Mouse (Mus musculus): ENCODE measurements around the gene Dgkq. TPM values are rescaled to one million over a fixed set of nuclear protein-coding genes. Genes with fewer than 3 reads are reported as not detected.

The Dgkq gene
- polyA plus RNA-seq (2012; ENCODE audit: insufficient read depth, insufficient read length, missing spikeins) = 15.2 and 15.7 TPM in 2 replicates

GRCm38 (mm10) chr5:108668977-108669936, at the start of gene Dgkq:
Gene Dgkq, minus strand, starts transcription at chr5:108669672.
- Histone ChIP-seq H3K27ac (ENCODE audit: insufficient read depth, low read depth, low read length) (peak within 1 kb of the TSS; percentile 93), H3K4me1 (ENCODE audit: control insufficient read depth, insufficient read depth, low read length) (peaks cover 15% of the 10 kb centered on the region), H3K4me3 (ENCODE audit: insufficient read depth, low read length) (peak within 1 kb of the TSS; percentile 67)
- TF ChIP-seq CTCF (IDR thresholded peaks at IDR 0.05; ENCODE audit: low read depth, low read length) (0 out of 2 replicates have a peak, but pooled peaks have one; percentile 24), POLR2A (IDR thresholded peaks at IDR 0.05; ENCODE audit: borderline replicate concordance, low read depth, low read length) (no peak)

DNA sequence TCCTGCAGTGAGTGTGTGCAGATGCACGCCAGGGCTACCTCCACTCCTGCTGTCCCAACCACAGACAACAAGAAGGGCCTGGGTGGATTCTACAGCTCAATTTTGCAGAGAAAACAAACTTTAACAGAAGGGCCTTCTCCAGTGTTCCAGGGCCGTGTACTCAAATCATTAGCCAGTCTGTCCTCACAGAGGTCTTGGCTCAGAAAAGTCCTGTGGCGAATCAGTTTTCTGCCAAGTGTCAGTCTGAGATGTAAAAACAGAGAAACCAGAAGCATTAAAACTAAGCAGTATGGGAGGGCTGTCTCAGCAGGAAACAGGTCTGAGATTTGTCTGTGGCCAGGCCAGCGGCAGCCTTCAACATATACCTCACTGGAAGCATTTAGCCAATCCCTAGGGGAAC, 48.6 kb upstream of the Dgkq start:
- no peak overlapping the region for H3K27ac ChIP-seq (ENCODE audit: insufficient read depth, low read depth, low read length)
- no peaks in the 10 kb centered on the region for H3K4me1 ChIP-seq (ENCODE audit: control insufficient read depth, insufficient read depth, low read length)
- TF ChIP-seq CTCF (IDR thresholded peaks at IDR 0.05; ENCODE audit: low read depth, low read length) (no peak), POLR2A (IDR thresholded peaks at IDR 0.05; ENCODE audit: borderline replicate concordance, low read depth, low read length) (no peak)
- no peak overlapping the region for H3K4me3 ChIP-seq (ENCODE audit: insufficient read depth, low read length)

DNA sequence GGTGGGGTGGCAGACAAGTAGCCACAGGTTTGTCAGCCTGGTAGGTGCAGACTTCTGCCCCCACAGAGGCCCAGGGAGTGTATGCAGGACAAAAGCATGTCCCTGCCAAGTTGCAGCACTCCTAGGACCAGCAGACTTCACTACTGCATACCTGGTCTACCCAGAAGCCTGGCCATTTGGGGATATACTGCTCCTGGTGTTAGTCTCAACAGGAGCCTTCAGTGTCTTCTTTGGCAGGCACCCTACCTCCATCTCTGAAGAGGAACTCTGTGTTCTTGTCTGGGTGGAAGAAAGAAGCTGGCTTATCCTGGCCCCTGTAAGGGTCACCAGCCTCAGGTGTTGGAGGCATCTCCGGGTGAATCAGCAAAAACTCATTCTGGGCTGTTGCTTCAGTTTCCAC, 46.5 kb upstream of the Dgkq start:
- peaks cover 2% of the 10 kb centered on the region; the same call in 1 of the 2 replicates for H3K4me1 ChIP-seq (ENCODE audit: control insufficient read depth, insufficient read depth, low read length)
- H3K4me3 ChIP-seq (ENCODE audit: insufficient read depth, low read length) = no peak overlapping the region
- H3K27ac ChIP-seq (ENCODE audit: insufficient read depth, low read depth, low read length) = no peak overlapping the region
- TF ChIP-seq CTCF (IDR thresholded peaks at IDR 0.05; ENCODE audit: low read depth, low read length) = no peak
- TF ChIP-seq POLR2A (IDR thresholded peaks at IDR 0.05; ENCODE audit: borderline replicate concordance, low read depth, low read length) = no peak

- Histone ChIP-seq H3K27ac (ENCODE audit: insufficient read depth, low read depth, low read length) (no peak overlapping the region), H3K4me3 (ENCODE audit: insufficient read depth, low read length) (no peak overlapping the region), H3K4me1 (ENCODE audit: control insufficient read depth, insufficient read depth, low read length) (peaks cover 5% of the 10 kb centered on the region; the same call in 1 of the 2 replicates)
- TF ChIP-seq POLR2A (IDR thresholded peaks at IDR 0.05; ENCODE audit: borderline replicate concordance, low read depth, low read length) = no peak
- no peak for TF ChIP-seq CTCF (IDR thresholded peaks at IDR 0.05; ENCODE audit: low read depth, low read length)
Measured at GRCm38 (mm10) chr5:108714149-108714548, 44.7 kb upstream of the Dgkq start.

GRCm38 (mm10) chr5:108713691-108714090, 44.2 kb upstream of the Dgkq start:
- H3K27ac ChIP-seq (ENCODE audit: insufficient read depth, low read depth, low read length) = no peak overlapping the region
- H3K4me1 ChIP-seq (ENCODE audit: control insufficient read depth, insufficient read depth, low read length) = peaks cover 5% of the 10 kb centered on the region; the same call in 1 of the 2 replicates
- TF ChIP-seq CTCF (IDR thresholded peaks at IDR 0.05; ENCODE audit: low read depth, low read length) (no peak), POLR2A (IDR thresholded peaks at IDR 0.05; ENCODE audit: borderline replicate concordance, low read depth, low read length) (no peak)
- H3K4me3 ChIP-seq (ENCODE audit: insufficient read depth, low read length) = no peak overlapping the region

- TF ChIP-seq CTCF (IDR thresholded peaks at IDR 0.05; ENCODE audit: low read depth, low read length) (no peak), POLR2A (IDR thresholded peaks at IDR 0.05; ENCODE audit: borderline replicate concordance, low read depth, low read length) (no peak)
- H3K4me1 ChIP-seq (ENCODE audit: control insufficient read depth, insufficient read depth, low read length) = peaks cover 5% of the 10 kb centered on the region; the same call in 1 of the 2 replicates
- H3K27ac ChIP-seq (ENCODE audit: insufficient read depth, low read depth, low read length) = no peak overlapping the region
- H3K4me3 ChIP-seq (ENCODE audit: insufficient read depth, low read length) = no peak overlapping the region
Measured at GRCm38 (mm10) chr5:108713096-108713495, 43.6 kb upstream of the Dgkq start.

DNA sequence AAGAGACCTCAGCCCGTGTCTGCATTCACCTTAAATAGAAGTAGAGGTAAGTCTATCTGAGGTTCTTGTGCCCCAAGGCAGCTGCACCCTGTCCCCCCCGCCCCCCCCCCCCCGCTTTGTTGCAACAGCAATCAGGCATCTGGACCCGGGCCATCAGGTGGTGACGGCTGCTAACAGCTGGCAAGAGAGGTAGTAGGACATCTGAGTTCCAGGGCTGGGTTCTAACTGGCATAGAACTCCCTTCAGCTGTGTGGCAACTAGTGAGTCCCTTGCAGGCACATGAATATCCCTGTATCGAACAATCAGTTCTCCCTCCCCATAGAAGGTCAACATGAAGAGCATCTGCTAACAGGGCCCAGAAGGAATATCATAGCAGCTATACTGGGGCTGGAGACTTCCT, 42.5 kb upstream of the Dgkq start:
- TF ChIP-seq POLR2A (IDR thresholded peaks at IDR 0.05; ENCODE audit: borderline replicate concordance, low read depth, low read length) (no peak), CTCF (IDR thresholded peaks at IDR 0.05; ENCODE audit: low read depth, low read length) (no peak)
- Histone ChIP-seq H3K27ac (ENCODE audit: insufficient read depth, low read depth, low read length) (no peak overlapping the region), H3K4me1 (ENCODE audit: control insufficient read depth, insufficient read depth, low read length) (peaks cover 5% of the 10 kb centered on the region; the same call in 1 of the 2 replicates), H3K4me3 (ENCODE audit: insufficient read depth, low read length) (no peak overlapping the region)

DNA sequence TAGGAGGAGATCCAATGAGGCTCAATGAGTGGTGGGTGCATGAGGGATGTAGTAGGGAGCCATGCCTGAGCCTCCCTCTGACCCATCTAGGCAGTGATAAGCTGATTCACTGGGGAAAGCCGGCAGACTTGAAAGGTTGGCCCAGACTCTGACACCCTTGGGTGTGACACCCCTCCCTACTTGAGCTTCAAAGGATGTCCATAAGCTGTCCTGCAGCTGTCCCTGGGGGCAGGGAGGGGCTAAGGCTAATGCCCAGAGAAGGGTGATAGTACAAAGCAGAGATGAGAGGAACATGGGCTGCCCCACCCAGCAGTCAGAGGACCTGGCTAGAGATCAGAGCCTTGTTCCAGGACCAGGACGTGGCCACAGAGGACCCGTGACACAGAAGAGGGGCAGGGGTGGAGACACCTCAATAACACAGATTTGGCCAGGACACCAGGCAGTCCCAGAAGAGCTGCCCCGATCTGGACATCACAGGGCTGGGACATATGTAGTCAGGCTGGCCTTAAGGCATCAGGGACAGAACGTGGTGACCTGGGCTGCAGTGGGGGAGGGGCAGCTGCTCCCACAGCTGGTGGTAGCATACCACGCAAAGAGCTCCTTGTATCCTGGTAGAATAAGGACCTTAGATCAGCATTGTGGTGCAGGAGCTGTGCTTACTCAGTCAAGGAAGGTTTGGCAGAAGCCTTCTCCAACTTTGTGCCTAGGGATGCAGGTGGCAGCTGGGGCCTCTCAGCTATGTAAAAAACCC, 39.7 kb upstream of the Dgkq start:
- Histone ChIP-seq H3K27ac (ENCODE audit: insufficient read depth, low read depth, low read length) (no peak overlapping the region), H3K4me1 (ENCODE audit: control insufficient read depth, insufficient read depth, low read length) (peaks cover 5% of the 10 kb centered on the region; the same call in 1 of the 2 replicates), H3K4me3 (ENCODE audit: insufficient read depth, low read length) (no peak overlapping the region)
- TF ChIP-seq CTCF (IDR thresholded peaks at IDR 0.05; ENCODE audit: low read depth, low read length) = no peak
- no peak for TF ChIP-seq POLR2A (IDR thresholded peaks at IDR 0.05; ENCODE audit: borderline replicate concordance, low read depth, low read length)

- no peak for TF ChIP-seq POLR2A (IDR thresholded peaks at IDR 0.05; ENCODE audit: borderline replicate concordance, low read depth, low read length)
- TF ChIP-seq CTCF (IDR thresholded peaks at IDR 0.05; ENCODE audit: low read depth, low read length) = no peak
- H3K4me1 ChIP-seq (ENCODE audit: control insufficient read depth, insufficient read depth, low read length) = peaks cover 5% of the 10 kb centered on the region; the same call in 1 of the 2 replicates
- no peak overlapping the region for H3K27ac ChIP-seq (ENCODE audit: insufficient read depth, low read depth, low read length)
- no peak overlapping the region for H3K4me3 ChIP-seq (ENCODE audit: insufficient read depth, low read length)
Measured at GRCm38 (mm10) chr5:108708419-108708818, 38.9 kb upstream of the Dgkq start.

Measured in bone marrow macrophage, adult 2 months (primary cell).